Mouse (Mus musculus) stomach, postnatal 0 days (tissue): ENCODE data around the gene Tepsin.

ENCODE experiments used
- CTCF ChIP-seq: IDR thresholded peaks from 2 replicates; pipeline ENCODE4 v1.5.1; 2016; ENCODE audit warnings: antibody characterized with exemption, low read depth, mild to moderate bottlenecking, moderate library complexity
- EP300 ChIP-seq: optimal IDR thresholded peaks from 2 replicates; pipeline ENCODE3; 2016; ENCODE audit warnings: antibody characterized with exemption

- TF ChIP-seq CTCF: no peak
- no peak for TF ChIP-seq EP300
These were observed 8.5 kb upstream of the Tepsin start for GRCm38 (mm10) chr11:120107026-120107425.
